Mouse (Mus musculus) left cerebral cortex, postnatal 14 days (tissue): Measurements from ENCODE around the gene Dtnbp1. TPM values are rescaled to one million over a fixed set of nuclear protein-coding genes. Genes with fewer than 3 reads are reported as not detected.

Source experiments
- DNase-seq, 2 experiments: peaks; one replicate each; pipeline ENCODE4 v3.0.0; 2021 to 2022; ENCODE audit warnings: low spot score in 2 of 2, mixed read lengths in 1 of 2
- intact Hi-C: fragments of 180-260 bp; cut with DNase I; formaldehyde crosslinking; loops from one replicate; pipeline ENCODE4 v1.15.1; 2025
- total RNA-seq, 2 experiments: library from RNA; stranded (reverse); gene quantifications; 2 replicates each; pipeline ENCODE4 v1.2.3; 2021

Dtnbp1 gene
- total RNA-seq, 2 experiments from 2014 or later: 78.9 to 89.5 TPM

GRCm38 (mm10) chr13:44957049-44957448 lies 44.9 kb downstream of the Dtnbp1 start:
- intact Hi-C loops: no loop called here
- no peak for DNase-seq

GRCm38 (mm10) chr13:44955781-44956180 lies 46.2 kb downstream of the Dtnbp1 start:
- intact Hi-C loops: no loop called here
- DNase-seq: no peak

GRCm38 (mm10) chr13:44954232-44954568 lies 47.7 kb downstream of the Dtnbp1 start:
- intact Hi-C loops: no loop called here
- DNase-seq: no peak

- no peak for DNase-seq
- intact Hi-C loops: no loop called here
These were observed 48.3 kb downstream of the Dtnbp1 start for GRCm38 (mm10) chr13:44953546-44954231.

- intact Hi-C loops: no loop called here
- no peak for DNase-seq
These were observed 49.4 kb downstream of the Dtnbp1 start for GRCm38 (mm10) chr13:44952393-44953086.

- intact Hi-C loops: no loop called here
- DNase-seq: peak; percentile 29 to 34
These were observed 53.4 kb downstream of the Dtnbp1 start for GRCm38 (mm10) chr13:44948320-44949250.

- intact Hi-C loops: no loop called here
- DNase-seq: peak; percentile 55 to 57
These were observed 54.9 kb downstream of the Dtnbp1 start for GRCm38 (mm10) chr13:44946880-44947635.

- intact Hi-C loops: no loop called here
- peak; percentile 21 to 45 for DNase-seq
These were observed 58.3 kb downstream of the Dtnbp1 start for GRCm38 (mm10) chr13:44943618-44944017.

- intact Hi-C loops: no loop called here
- no peak for DNase-seq
These were observed 62.5 kb downstream of the Dtnbp1 start for GRCm38 (mm10) chr13:44939326-44940035.

GRCm38 (mm10) chr13:44937681-44938080 lies 64.3 kb downstream of the Dtnbp1 start:
- intact Hi-C loops: no loop called here
- DNase-seq: no peak

- intact Hi-C loops: no loop called here
- no peak for DNase-seq
These were observed 68.4 kb downstream of the Dtnbp1 start for GRCm38 (mm10) chr13:44933575-44933974.

GRCm38 (mm10) chr13:44932307-44933264 lies 69.4 kb downstream of the Dtnbp1 start:
- intact Hi-C loops: no loop called here
- DNase-seq: no peak

- no peak for DNase-seq
- intact Hi-C loops: no loop called here
These were observed 75.6 kb downstream of the Dtnbp1 start for GRCm38 (mm10) chr13:44926311-44926710.

- intact Hi-C loops: no loop called here
- DNase-seq: no peak
These were observed 76.8 kb downstream of the Dtnbp1 start for GRCm38 (mm10) chr13:44925173-44925572.

GRCm38 (mm10) chr13:44924042-44924441 lies 77.9 kb downstream of the Dtnbp1 start:
- intact Hi-C loops: no loop called here
- no peak for DNase-seq

- intact Hi-C loops: no loop called here
These were observed 80.2 kb downstream of the Dtnbp1 start for GRCm38 (mm10) chr13:44921721-44922120.

GRCm38 (mm10) chr13:44921095-44921494 lies 80.9 kb downstream of the Dtnbp1 start:
- intact Hi-C loops: no loop called here
- DNase-seq: peak in 1 of 2 experiments; percentile 49

More at GRCm38 (mm10) chr13:44921721-44922120, 80.2 kb downstream of the Dtnbp1 start:
- DNase-seq: no peak

- DNase-seq: no peak
- intact Hi-C loops: no loop called here
These were observed 83.7 kb downstream of the Dtnbp1 start for GRCm38 (mm10) chr13:44918269-44918668.
